Mouse (Mus musculus) spleen, adult 2 months (tissue): ENCODE measurements around the gene Cacna1s.

Experiments
- CTCF ChIP-seq: fragments of 200-500 bp; IDR thresholded peaks from 2 replicates; pipeline ENCODE4 v1.5.1; 2011; ENCODE audit warnings: mild to moderate bottlenecking, inconsistent platforms; ENCODE audit not compliant: insufficient read depth, insufficient read length, insufficient replicate concordance; ENCODE audit errors: extremely low read depth
- POLR2A ChIP-seq: fragments of 200-500 bp; IDR thresholded peaks from 2 replicates; pipeline ENCODE4 v1.6.1; 2011; ENCODE audit warnings: low read depth, low read length, inconsistent platforms

DNA sequence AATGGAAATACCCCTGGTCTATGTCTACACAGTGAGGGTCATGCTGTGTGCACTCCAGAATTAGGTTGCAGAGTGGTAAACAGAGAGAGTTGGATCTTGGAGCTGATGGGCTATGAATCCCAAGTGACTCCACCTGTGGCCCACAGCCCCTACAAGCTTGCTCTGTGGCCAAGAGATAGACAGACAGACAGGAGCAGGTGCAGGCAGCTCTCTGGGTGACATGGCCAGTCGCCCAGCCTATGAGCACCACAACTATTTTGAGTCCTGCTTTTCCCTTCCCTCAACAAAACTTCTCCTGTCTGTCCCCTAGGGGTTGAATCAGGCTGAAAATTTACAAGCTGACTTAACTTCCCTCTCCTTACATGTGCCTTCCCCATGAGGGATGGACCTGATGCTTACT is 14.1 kb downstream of the Cacna1s start:
- TF ChIP-seq CTCF: no peak
- TF ChIP-seq POLR2A: no peak
